Mouse (Mus musculus): ENCODE measurements at regions not wholly inside any gene's neighbourhood (a gene's known extent, or its start where the extent isn't known, plus 50 kb on each side); places are given as distances from the start of the nearest gene placed in this dataset.

DNA sequence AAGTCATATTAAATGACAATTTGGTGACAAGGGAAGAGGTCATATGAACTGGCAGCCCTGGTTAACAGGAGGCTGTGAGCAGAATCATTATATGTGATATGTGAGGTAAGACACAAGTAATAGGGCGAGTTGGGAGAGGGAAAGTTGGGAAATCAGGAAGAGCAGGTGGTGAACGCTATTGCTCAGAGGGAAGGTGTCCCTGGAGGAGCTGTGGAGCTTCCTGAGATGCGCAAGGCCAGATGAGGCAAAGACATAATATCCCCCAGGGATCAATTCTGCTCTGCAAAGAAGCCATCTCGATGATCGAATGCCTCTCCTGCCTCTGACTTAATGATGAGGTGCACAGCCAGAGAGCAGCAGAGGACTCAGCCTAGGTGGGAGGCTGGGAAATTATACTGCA, 285.1 kb upstream of the Myt1l start:
- TF ChIP-seq CTCF (IDR thresholded peaks at IDR 0.05; ENCODE audit: extremely low read depth, insufficient read depth, insufficient read length, insufficient replicate concordance) (no peak), POLR2A (IDR thresholded peaks at IDR 0.05; ENCODE audit: low read depth, low read length) (no peak)
- Histone ChIP-seq H3K36me3 (ENCODE audit: control insufficient read depth, insufficient read depth, low read length) (no peaks in the 10 kb centered on the region), H3K4me1 (ENCODE audit: control insufficient read depth, insufficient read depth, insufficient read length) (no peaks in the 10 kb centered on the region), H3K27me3 (ENCODE audit: control insufficient read depth, insufficient read depth, low read length) (no peaks in the 10 kb centered on the region), H3K27ac (ENCODE audit: insufficient read depth, low read length) (no peak overlapping the region), H3K4me3 (ENCODE audit: extremely low read depth, insufficient read depth, insufficient read length) (no peak overlapping the region)
- no peak for DNase-seq (ENCODE audit: low read depth in 1 of 2, low spot score in 2 of 2)
- WGBS: 80% methylated on average over 5 of the region's 5 CpGs

- 59% methylated on average over 3 of the region's 3 CpGs for WGBS
- Histone ChIP-seq H3K27ac (ENCODE audit: insufficient read depth, low read length) (no peak overlapping the region), H3K27me3 (ENCODE audit: control insufficient read depth, insufficient read depth, low read length) (no peaks in the 10 kb centered on the region), H3K4me1 (ENCODE audit: control insufficient read depth, insufficient read depth, insufficient read length) (no peaks in the 10 kb centered on the region), H3K36me3 (ENCODE audit: control insufficient read depth, insufficient read depth, low read length) (no peaks in the 10 kb centered on the region), H3K4me3 (ENCODE audit: extremely low read depth, insufficient read depth, insufficient read length) (no peak overlapping the region)
- TF ChIP-seq CTCF (IDR thresholded peaks at IDR 0.05; ENCODE audit: extremely low read depth, insufficient read depth, insufficient read length, insufficient replicate concordance) (no peak), POLR2A (IDR thresholded peaks at IDR 0.05; ENCODE audit: low read depth, low read length) (no peak)
- no peak for DNase-seq (ENCODE audit: low read depth in 1 of 2, low spot score in 2 of 2)
Observed at GRCm38 (mm10) chr12:29246041-29246440, 282.1 kb upstream of the Myt1l start.

DNA sequence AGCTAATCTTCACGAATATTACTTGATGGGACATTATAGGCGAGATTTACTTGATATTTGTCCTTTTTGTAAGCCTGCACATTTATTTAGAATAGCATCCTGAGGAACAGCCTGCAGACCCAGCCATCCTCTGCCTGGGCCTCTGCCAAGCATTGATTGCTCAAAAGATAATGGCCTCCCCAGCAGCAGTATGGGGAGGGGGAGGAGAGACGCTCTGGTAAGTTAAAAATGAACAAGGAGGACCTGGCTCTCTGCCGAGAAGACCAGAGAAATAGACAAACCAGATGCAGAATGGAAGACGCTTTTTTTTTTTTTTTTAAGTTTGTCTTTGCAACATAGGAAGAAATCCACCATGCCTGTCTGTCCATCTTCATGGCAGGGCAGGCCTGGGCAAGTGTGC, 280.8 kb upstream of the Myt1l start:
- WGBS: 71% methylated on average over 5 of the region's 5 CpGs
- no peak for DNase-seq (ENCODE audit: low read depth in 1 of 2, low spot score in 2 of 2)
- TF ChIP-seq POLR2A (IDR thresholded peaks at IDR 0.05; ENCODE audit: low read depth, low read length) (no peak), CTCF (IDR thresholded peaks at IDR 0.05; ENCODE audit: extremely low read depth, insufficient read depth, insufficient read length, insufficient replicate concordance) (no peak)
- H3K4me3 ChIP-seq (ENCODE audit: extremely low read depth, insufficient read depth, insufficient read length): no peak overlapping the region
- no peaks in the 10 kb centered on the region for H3K27me3 ChIP-seq (ENCODE audit: control insufficient read depth, insufficient read depth, low read length)
- H3K4me1 ChIP-seq (ENCODE audit: control insufficient read depth, insufficient read depth, insufficient read length): no peaks in the 10 kb centered on the region
- H3K27ac ChIP-seq (ENCODE audit: insufficient read depth, low read length): no peak overlapping the region
- no peaks in the 10 kb centered on the region for H3K36me3 ChIP-seq (ENCODE audit: control insufficient read depth, insufficient read depth, low read length)

DNA sequence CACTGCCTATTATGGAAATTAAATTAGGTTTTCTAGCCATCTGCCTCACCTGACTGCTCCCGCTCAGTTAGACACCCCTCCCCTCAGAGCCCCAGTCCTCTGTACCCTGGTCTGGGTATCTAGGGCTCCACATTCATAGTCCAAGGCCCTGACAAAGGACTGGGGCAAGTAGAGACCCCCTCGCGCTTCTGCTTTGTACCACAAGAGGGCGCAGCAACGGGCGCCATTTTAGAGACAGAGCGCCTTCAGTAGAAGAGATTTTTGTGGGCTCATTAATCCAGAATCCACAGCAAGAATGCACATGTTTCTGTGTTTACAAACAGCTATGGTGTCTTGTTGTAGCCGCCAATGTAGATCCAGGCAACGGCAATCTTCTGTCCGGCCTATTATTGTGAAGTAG, 279.7 kb upstream of the Myt1l start:
- Histone ChIP-seq H3K4me3 (ENCODE audit: extremely low read depth, insufficient read depth, insufficient read length) (no peak overlapping the region), H3K4me1 (ENCODE audit: control insufficient read depth, insufficient read depth, insufficient read length) (no peaks in the 10 kb centered on the region), H3K27me3 (ENCODE audit: control insufficient read depth, insufficient read depth, low read length) (no peaks in the 10 kb centered on the region), H3K27ac (ENCODE audit: insufficient read depth, low read length) (no peak overlapping the region), H3K36me3 (ENCODE audit: control insufficient read depth, insufficient read depth, low read length) (no peaks in the 10 kb centered on the region)
- TF ChIP-seq POLR2A (IDR thresholded peaks at IDR 0.05; ENCODE audit: low read depth, low read length): no peak
- 91% methylated on average over 10 of the region's 10 CpGs for WGBS
- DNase-seq (ENCODE audit: low read depth in 1 of 2, low spot score in 2 of 2): no peak

DNA sequence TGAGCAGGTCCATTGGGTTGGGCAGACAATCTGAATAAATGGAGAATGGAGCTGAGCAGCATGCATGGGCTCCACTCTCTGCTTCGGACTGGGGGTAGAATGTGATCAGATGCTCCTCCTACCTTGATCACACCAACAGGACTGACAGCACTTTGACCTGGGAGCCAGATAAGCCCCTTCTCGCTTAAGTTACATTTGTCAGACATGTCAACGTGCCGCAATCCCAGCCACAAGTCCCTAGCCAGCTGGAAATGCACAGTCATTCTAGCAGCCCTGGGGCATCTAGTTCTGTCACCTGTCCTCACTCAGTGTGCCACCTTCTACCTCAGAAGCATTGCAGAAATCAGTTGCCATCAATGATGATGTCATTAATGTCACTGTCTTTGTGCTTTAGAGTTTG, 272.1 kb upstream of the Myt1l start:
- Histone ChIP-seq H3K4me3 (ENCODE audit: extremely low read depth, insufficient read depth, insufficient read length) (no peak overlapping the region), H3K4me1 (ENCODE audit: control insufficient read depth, insufficient read depth, insufficient read length) (no peaks in the 10 kb centered on the region), H3K36me3 (ENCODE audit: control insufficient read depth, insufficient read depth, low read length) (no peaks in the 10 kb centered on the region), H3K27ac (ENCODE audit: insufficient read depth, low read length) (no peak overlapping the region), H3K27me3 (ENCODE audit: control insufficient read depth, insufficient read depth, low read length) (no peaks in the 10 kb centered on the region)
- TF ChIP-seq CTCF (IDR thresholded peaks at IDR 0.05; ENCODE audit: extremely low read depth, insufficient read depth, insufficient read length, insufficient replicate concordance) (no peak), POLR2A (IDR thresholded peaks at IDR 0.05; ENCODE audit: low read depth, low read length) (no peak)
- WGBS: 83% methylated on average over 4 of the region's 4 CpGs
- DNase-seq (ENCODE audit: low read depth in 1 of 2, low spot score in 2 of 2): no peak

- WGBS: 33% methylated on average over 7 of the region's 7 CpGs
- DNase-seq (ENCODE audit: low read depth in 1 of 2, low spot score in 2 of 2): no peak
- TF ChIP-seq POLR2A (IDR thresholded peaks at IDR 0.05; ENCODE audit: low read depth, low read length): no peak
- no peak for TF ChIP-seq CTCF (IDR thresholded peaks at IDR 0.05; ENCODE audit: extremely low read depth, insufficient read depth, insufficient read length, insufficient replicate concordance)
- no peaks in the 10 kb centered on the region for H3K36me3 ChIP-seq (ENCODE audit: control insufficient read depth, insufficient read depth, low read length)
- H3K27me3 ChIP-seq (ENCODE audit: control insufficient read depth, insufficient read depth, low read length): no peaks in the 10 kb centered on the region
- H3K27ac ChIP-seq (ENCODE audit: insufficient read depth, low read length): no peak overlapping the region
- no peak overlapping the region for H3K4me3 ChIP-seq (ENCODE audit: extremely low read depth, insufficient read depth, insufficient read length)
- H3K4me1 ChIP-seq (ENCODE audit: control insufficient read depth, insufficient read depth, insufficient read length): no peaks in the 10 kb centered on the region
Observed at GRCm38 (mm10) chr12:29257011-29257734, 271.0 kb upstream of the Myt1l start.

GRCm38 (mm10) chr12:29257735-29258547, 270.2 kb upstream of the Myt1l start:
- Histone ChIP-seq H3K4me3 (ENCODE audit: extremely low read depth, insufficient read depth, insufficient read length) (no peak overlapping the region), H3K4me1 (ENCODE audit: control insufficient read depth, insufficient read depth, insufficient read length) (no peaks in the 10 kb centered on the region), H3K27ac (ENCODE audit: insufficient read depth, low read length) (no peak overlapping the region), H3K27me3 (ENCODE audit: control insufficient read depth, insufficient read depth, low read length) (no peaks in the 10 kb centered on the region), H3K36me3 (ENCODE audit: control insufficient read depth, insufficient read depth, low read length) (no peaks in the 10 kb centered on the region)
- TF ChIP-seq POLR2A (IDR thresholded peaks at IDR 0.05; ENCODE audit: low read depth, low read length) (no peak), CTCF (IDR thresholded peaks at IDR 0.05; ENCODE audit: extremely low read depth, insufficient read depth, insufficient read length, insufficient replicate concordance) (no peak)
- 43% methylated on average over 16 of the region's 16 CpGs for WGBS
- no peak for DNase-seq (ENCODE audit: low read depth in 1 of 2, low spot score in 2 of 2)

Data from spleen, adult 2 months (tissue).